Mouse (Mus musculus) retina, postnatal 7 days (tissue): Measurements from ENCODE around the gene Mrln.
"Not testable (repeated sequence)": the region's sequence is repeated elsewhere in the genome, so short reads cannot be mapped to it uniquely, and the experiment has no call there.

ENCODE experiments used
- DNase-seq: peaks from one replicate; pipeline ENCODE4 v3.0.0-alpha.2; 2012; ENCODE audit warnings: low read depth, low spot score

The Mrln gene

GRCm38 (mm10) chr10:70195279-70195678, 9.2 kb upstream of the Mrln start:
- no peak for DNase-seq

DNA sequence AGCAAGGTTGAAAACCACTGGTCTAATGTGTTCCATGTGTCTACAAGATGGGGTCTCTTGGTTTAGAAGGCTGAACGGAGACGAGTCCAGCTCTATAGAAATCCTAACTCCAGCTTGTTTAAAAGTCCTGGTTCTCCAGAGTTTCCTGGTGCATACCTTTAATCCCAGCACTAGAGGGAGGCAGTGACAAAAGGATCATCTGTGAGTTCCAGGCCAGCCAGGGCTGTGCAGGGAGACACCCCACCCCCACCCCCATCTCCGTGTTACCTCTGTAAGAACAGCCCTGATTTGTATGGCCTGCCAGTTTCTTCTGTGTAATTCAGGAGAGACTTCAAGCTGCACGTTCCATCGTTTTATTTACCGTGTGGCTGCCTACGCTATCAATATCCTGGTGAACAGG, 8.7 kb upstream of the Mrln start:
- DNase-seq = no peak

GRCm38 (mm10) chr10:70196666-70197065, 7.8 kb upstream of the Mrln start:
- DNase-seq = no peak

GRCm38 (mm10) chr10:70197601-70198000, 6.9 kb upstream of the Mrln start:
- DNase-seq = no peak

DNA sequence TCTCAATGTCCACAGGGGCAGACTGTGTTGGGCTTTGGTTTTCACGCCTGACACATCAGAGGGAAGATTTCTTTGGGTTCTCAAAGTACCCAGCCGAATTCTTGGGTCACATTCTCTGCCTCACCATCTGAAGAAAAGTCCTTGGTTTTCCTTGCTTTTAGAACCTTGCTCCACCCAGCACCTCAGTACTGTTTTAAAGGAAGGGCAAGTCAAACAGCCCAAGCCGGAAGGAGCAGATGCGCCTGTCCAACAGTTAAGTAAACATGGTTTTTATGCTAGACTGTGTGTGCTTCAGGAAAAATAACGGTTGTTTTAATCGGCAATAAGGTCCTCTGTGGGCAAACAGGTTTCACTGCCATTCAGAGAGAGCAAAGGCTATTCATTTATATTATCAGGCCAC, 6.5 kb upstream of the Mrln start:
- no peak for DNase-seq

DNA sequence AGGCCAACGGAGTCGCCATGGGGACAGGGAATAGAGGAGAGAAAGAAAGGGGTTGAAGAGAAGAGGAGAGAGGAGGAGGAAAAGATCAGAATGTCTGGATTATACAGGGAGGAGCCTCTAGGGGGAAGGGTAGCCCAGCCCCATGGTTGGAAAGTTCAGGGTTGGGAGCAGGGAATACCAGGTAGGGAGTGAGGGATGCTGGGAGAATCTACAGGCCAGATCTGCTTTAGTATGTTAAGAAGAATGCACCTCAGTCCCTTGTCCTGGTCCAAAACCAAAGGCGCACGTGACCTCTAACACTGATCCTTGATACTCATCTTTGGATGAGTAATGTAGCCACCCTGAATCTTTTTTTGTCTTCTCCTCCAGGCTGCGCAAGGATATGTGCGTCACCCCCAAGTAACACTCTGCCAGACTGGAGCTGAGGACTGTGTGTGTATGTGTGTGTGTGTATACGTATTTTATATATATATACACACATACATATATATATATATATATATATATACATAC, 5.5 kb upstream of the Mrln start:
- DNase-seq = no peak

DNA sequence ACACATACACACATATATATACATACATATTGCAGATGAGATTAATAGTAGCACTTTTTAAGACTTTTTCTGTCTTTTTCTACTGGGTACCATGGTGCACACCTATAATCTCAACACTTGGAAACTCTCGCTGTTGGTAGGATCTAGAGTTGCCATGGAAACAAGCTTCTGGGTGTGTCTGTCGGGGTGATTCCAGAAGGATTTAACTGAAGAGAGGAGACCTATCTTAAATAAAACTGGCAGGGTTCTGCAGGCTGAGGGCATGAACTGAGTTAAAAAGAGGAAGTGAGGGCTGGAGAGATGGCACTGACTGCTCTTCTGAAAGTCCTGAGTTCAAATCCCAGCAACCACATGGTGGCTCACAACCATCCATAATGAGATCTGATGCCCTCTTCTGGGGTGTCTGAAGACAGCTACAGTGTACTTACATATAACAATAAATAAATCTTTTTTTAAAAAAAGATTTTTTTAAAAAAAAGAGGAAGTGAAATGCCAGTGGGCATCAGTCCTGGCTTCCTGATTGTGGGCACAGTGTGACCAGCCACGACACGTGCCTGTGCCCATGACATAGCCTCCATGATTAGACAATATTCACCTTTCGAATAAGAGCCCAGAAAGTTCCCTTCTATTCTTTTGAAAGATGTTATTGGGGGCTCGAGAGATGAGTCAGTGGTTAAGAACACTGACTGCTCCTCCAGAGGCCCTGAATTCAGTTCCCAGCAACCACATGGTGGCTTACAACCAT, 4.8 kb upstream of the Mrln start:
- DNase-seq = no peak

- DNase-seq = no peak
Observed at GRCm38 (mm10) chr10:70200889-70201500, 3.5 kb upstream of the Mrln start.

GRCm38 (mm10) chr10:70211281-70211680, 6.8 kb downstream of the Mrln start:
- DNase-seq = no peak

DNA sequence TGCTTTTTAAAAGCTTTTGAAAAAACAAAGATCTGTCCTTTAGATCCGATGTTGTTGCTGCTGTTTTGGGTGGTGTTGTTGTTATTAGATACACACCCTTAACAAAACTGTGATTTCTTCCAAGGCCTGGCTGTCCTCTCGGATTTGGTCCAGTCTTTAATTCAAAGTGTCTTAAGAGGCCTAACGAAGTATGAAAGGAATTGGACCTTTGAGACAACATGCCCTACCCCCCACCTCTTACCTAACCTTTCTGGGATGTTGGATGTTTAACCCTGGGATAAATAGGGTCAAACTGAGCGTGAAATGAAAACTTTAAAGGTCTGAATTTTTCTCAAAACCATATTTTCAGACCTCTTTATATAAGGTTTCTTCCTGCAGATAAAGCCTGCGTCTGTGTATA, 16.5 kb downstream of the Mrln start:
- DNase-seq = no peak

GRCm38 (mm10) chr10:70222231-70222630, 17.8 kb downstream of the Mrln start:
- DNase-seq = not testable (repeated sequence)

DNA sequence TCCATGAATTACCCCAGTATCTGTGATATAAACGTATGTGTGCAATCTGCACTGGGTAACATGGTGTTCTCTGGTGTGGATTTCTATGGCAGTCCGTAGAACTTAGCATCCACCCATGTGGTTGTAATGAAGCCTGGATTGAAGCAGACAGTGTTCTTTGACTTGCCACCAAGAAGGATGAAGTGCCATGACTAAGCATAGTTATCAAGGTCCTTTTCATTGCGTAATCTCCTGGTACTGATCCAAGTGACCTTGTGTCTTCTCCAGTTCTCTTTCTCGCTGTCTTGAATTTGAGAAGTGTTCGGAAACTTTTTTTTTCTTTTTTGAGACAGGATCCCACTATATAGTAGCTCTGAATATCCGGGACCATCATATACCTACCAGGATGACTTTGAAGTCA, 20.1 kb downstream of the Mrln start:
- DNase-seq = no peak

GRCm38 (mm10) chr10:70225760-70226159, 21.3 kb downstream of the Mrln start:
- DNase-seq = no peak

GRCm38 (mm10) chr10:70226608-70227007, 22.1 kb downstream of the Mrln start:
- no peak for DNase-seq

DNA sequence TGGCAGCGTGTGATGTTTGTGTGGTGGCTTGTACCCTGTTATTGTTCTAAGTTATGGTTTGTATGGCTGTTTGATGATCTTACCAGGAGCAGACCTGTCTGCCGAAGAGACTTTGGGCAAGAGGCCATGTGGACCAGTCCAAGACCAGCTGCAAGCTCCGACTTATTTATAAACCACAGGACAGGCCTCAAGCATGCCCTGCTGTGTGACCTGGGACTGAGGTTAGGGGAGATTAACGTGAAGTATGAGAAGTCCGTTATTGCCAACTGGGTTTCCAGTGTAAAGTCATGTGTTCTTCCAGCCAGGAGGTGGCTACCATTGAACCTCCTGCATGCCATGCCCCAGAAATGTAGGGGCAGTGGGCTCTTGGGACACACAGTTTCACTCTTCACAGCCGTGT, 25.9 kb downstream of the Mrln start:
- no peak for DNase-seq

DNA sequence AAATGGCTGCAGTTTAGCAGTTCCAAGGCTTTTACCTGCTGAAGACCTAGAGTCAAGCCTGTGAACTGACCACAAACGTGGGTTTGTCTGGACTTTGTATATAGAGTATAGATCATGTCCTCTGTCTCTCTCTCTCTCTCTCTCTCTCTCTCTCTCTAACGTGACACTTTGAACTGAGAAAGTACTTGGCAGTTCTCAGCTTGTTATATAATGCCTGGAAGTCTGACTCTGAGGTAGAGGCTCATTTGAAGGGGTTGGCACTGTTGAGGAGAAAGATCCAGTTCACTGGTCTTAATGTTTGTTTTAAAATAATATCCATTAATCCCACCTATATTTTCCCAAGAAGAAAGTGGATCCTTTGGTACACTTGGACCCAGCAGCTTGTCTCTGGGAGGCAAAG, 33.5 kb downstream of the Mrln start:
- DNase-seq = no peak

- no peak for DNase-seq
Observed at GRCm38 (mm10) chr10:70242751-70243444, 38.4 kb downstream of the Mrln start.

DNA sequence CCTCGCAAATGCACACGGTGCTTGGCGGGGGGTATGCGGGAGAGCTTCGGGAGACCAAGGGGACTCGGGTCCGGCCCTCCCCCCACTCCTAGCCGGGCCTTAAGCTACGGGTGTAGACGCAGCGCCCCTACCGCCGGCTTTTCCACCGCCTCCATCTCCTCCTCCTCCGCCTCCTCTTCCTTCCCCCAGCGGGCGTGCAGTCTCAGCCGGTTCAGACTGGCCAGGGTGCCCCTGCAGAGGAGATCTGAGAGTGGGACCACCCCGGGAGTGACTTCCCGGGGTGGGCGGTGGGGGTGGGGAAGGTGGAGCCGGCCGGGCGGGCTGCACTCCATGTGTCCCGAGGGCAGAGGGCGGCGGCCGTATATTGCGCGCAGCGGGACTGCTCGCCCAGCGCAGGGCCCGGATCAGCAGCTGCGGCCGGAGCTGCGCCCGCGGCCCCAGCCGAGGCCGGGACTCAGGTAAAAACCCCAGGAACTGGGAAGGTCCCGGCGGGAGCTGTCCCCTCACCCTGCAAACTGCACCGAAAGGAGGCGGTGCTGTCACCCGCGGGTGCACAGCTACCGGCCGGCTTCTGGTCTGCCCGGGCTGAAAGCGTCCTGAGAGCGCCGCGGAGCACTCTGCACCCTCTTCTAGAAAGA, 40.6 kb downstream of the Mrln start, which contains the start of gene Slc16a9:
Gene Slc16a9, plus strand, starts transcription at position 180 of the 638 bp plus-strand sequence.
- DNase-seq = peak; percentile 37

DNA sequence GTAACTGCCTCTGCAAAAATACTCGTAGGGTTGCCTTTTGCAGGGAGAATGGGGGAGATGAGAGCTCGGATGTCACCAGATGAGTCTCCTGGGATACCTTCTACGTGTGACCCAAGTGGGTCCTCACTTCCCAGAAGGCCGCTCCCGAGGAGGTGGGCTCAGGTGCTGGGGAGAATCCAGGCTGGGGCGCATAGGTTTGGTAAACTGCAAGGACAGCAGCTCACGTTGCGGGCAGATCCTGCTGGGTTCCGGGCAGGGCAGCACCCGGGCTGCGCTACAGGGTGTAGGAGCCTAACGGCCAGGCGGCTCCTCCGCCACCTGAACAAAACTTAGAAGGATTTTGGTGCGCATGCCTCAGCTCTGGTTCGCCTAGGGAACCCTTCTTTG, 41.1 kb downstream of the Mrln start:
- DNase-seq = no peak

DNA sequence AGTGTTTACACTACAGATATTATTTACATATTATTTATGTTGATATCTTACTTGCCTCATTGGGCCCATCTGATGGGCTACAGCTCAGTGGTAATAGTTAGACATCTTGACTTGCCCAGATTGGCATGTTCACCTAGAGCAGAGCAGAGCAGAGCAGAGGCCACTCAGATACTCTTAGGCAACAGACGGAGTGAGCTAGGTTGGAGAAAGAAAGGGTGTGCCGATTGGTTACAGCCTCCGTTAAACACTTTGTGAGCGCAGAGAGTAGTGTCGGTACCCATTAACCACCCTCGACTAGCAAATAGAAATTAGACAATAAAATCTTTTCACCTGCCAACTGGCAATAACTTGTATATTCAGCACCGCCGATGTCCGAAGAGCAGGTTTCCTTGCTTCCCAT, 41.6 kb downstream of the Mrln start:
- DNase-seq = no peak

- DNase-seq = no peak
Observed at GRCm38 (mm10) chr10:70250354-70250753, 45.9 kb downstream of the Mrln start.

DNA sequence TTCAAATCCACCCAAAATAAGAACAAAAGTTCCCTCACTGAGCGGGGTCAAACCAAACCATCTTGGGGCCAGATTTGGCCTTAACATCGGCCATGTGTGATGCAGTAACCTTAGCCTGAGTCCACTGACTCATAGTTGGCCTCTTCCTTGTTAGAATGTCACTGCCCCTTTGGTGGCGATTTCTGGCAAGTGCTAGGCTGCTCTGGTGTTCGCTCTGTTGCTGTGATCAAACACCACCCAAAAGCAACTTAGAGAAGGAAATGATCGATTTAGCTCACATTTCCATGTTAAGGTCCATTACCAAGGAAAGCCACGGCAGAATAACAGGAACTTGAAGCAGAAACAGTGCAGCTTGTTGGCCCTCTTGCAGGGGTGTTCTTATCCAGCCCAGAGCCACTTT, 46.3 kb downstream of the Mrln start:
- DNase-seq = no peak
